Mouse (Mus musculus): ENCODE results near the gene Ppp2r5a.

GRCm38 (mm10) chr1:191404721-191405329, 1.8 kb upstream of the Ppp2r5a start:
- no peak for TF ChIP-seq TCF12 (IDR thresholded peaks at IDR 0.05; ENCODE audit: insufficient read depth, poor library complexity, severe bottlenecking)
- no peak for TF ChIP-seq TCF3 (IDR thresholded peaks at IDR 0.05; ENCODE audit: insufficient read length, low read depth)
- TF ChIP-seq POLR2AphosphoS2 (IDR thresholded peaks at IDR 0.05; ENCODE audit: insufficient read length, low read depth) = no peak
- no peak for TF ChIP-seq POLR2A (IDR thresholded peaks at IDR 0.05; ENCODE audit: insufficient read length, low read depth)

Data from myocyte (in vitro differentiated cells).